Comparison of ENCODE assay signal across 8 mouse cellular contexts in genomic region chr13:21779767-21780731, GRCm38 (mm10). TPM values are rescaled to one million over a fixed set of nuclear protein-coding genes. Genes with fewer than 3 reads are reported as not detected.
DNase-seq lines count a peak whose midpoint lies in the region; ATAC-seq and TF ChIP-seq lines count a peak whose summit lies in the region.

TSS of gene Hist1h1b (minus strand) at chr13:21780625.

- H3K27me3 ChIP-seq in embryonic facial prominence, embryonic 12.5 days = no peaks in the 10 kb centered on the region
- no peaks in the 10 kb centered on the region for H3K27me3 ChIP-seq in heart, adult 2 months (ENCODE audit: control insufficient read depth, insufficient read depth, low read length)
- no peaks in the 10 kb centered on the region for H3K27me3 ChIP-seq in kidney, embryonic 16.5 days (ENCODE audit: insufficient read depth, low read length)
- H3K27me3 ChIP-seq in liver, embryonic 14.5 days (ENCODE audit: control insufficient read depth, insufficient read depth, low read length) = no peaks in the 10 kb centered on the region
- H3K27me3 ChIP-seq in stomach, embryonic 16.5 days (ENCODE audit: control insufficient read depth, insufficient read depth, low read length) = no peaks in the 10 kb centered on the region

- peak; percentile 23; the same call in 1 of the 2 replicates for ATAC-seq in embryonic facial prominence, embryonic 12.5 days (ENCODE audit: insufficient number of reproducible peaks, insufficient read depth, low FRiP score, low TSS enrichment)
- peak; percentile 67 for ATAC-seq in kidney, embryonic 16.5 days (ENCODE audit: low FRiP score, low TSS enrichment)
- ATAC-seq in liver, embryonic 14.5 days (ENCODE audit: insufficient read depth) = peak; percentile 47
- peak; percentile 41; the same call in 1 of the 2 replicates for ATAC-seq in stomach, embryonic 16.5 days (ENCODE audit: insufficient read depth, low FRiP score)

- H3K4me3 ChIP-seq in embryonic facial prominence, embryonic 12.5 days = peak within 1 kb of the TSS; percentile 66
- peak within 1 kb of the TSS; percentile 77 for H3K4me3 ChIP-seq in heart, adult 2 months
- H3K4me3 ChIP-seq in kidney, embryonic 16.5 days (ENCODE audit: low read length) = peak within 1 kb of the TSS; percentile 69
- H3K4me3 ChIP-seq in liver, embryonic 14.5 days (ENCODE audit: insufficient read depth in 1 of 2, low read depth in 2 of 2, low read length in 2 of 2) = peak within 1 kb of the TSS; percentile 72 to 93
- H3K4me3 ChIP-seq in stomach, embryonic 16.5 days (replicated peaks; ENCODE audit: low read length) = peak within 1 kb of the TSS; percentile 52

- no peak for TF ChIP-seq CTCF in heart, adult 2 months (IDR thresholded peaks at IDR 0.05)
- TF ChIP-seq CTCF in liver, embryonic 14.5 days (IDR thresholded peaks at IDR 0.05; ENCODE audit: low read depth) = no peak; the same call in 1 of the 2 replicates

- peak; percentile 59 to 62 for DNase-seq in B cell, adult 2 months
- peak; percentile 78 to 83 for DNase-seq in adrenal gland, postnatal 36 days
- peak; percentile 64 to 67 for DNase-seq in heart, adult 2 months
- peak; percentile 82 to 88 (median 87) for DNase-seq in liver, embryonic 14.5 days (ENCODE audit: low read depth in 3 of 3, low spot score in 3 of 3)
- peak; percentile 85 for DNase-seq in neural tube, embryonic 10.5 days (ENCODE audit: extremely low spot score, low spot score)

- intact Hi-C loops in heart, adult 2 months (cut with DNase I) = loop anchor here (2.0 to 10.0 kb wide), 4 partner anchors 29 to 1805 kb away; partner anchors contain the start of genes Hist1h2ag, Hist1h2bj, Hist1h4d and Hist1h4i

- peak within 1 kb of the TSS; percentile 92 for H3K9ac ChIP-seq in embryonic facial prominence, embryonic 12.5 days
- peak within 1 kb of the TSS; percentile 85 for H3K9ac ChIP-seq in heart, adult 2 months (ENCODE audit: low read depth, low read length)
- H3K9ac ChIP-seq in kidney, embryonic 16.5 days (replicated peaks; ENCODE audit: low read length) = peak within 1 kb of the TSS; percentile 94
- H3K9ac ChIP-seq in liver, embryonic 14.5 days (replicated peaks) = peak within 1 kb of the TSS; percentile 98
- peak within 1 kb of the TSS; percentile 85 for H3K9ac ChIP-seq in stomach, embryonic 16.5 days (ENCODE audit: low read length)

- H3K27ac ChIP-seq in embryonic facial prominence, embryonic 12.5 days = peak within 1 kb of the TSS; percentile 99
- peak within 1 kb of the TSS; percentile 58 for H3K27ac ChIP-seq in heart, adult 2 months
- peak within 1 kb of the TSS; percentile 98 for H3K27ac ChIP-seq in kidney, embryonic 16.5 days (ENCODE audit: low read length)
- H3K27ac ChIP-seq in liver, embryonic 14.5 days = peak within 1 kb of the TSS; percentile 97
- H3K27ac ChIP-seq in stomach, embryonic 16.5 days (ENCODE audit: low read length) = peak within 1 kb of the TSS; percentile 96

- H3K36me3 ChIP-seq in embryonic facial prominence, embryonic 12.5 days = no peaks in the 10 kb centered on the region
- H3K36me3 ChIP-seq in heart, adult 2 months (ENCODE audit: control insufficient read depth, insufficient read depth, low read length) = no peaks in the 10 kb centered on the region
- H3K36me3 ChIP-seq in kidney, embryonic 16.5 days (ENCODE audit: insufficient read depth, low read length) = no peaks in the 10 kb centered on the region
- no peaks in the 10 kb centered on the region for H3K36me3 ChIP-seq in liver, embryonic 14.5 days (replicated peaks; ENCODE audit: control insufficient read depth, insufficient read depth, low read depth)
- no peaks in the 10 kb centered on the region for H3K36me3 ChIP-seq in stomach, embryonic 16.5 days (ENCODE audit: control insufficient read depth, insufficient read depth, low read length)

- no peaks in the 10 kb centered on the region for H3K9me3 ChIP-seq in embryonic facial prominence, embryonic 12.5 days
- no peaks in the 10 kb centered on the region for H3K9me3 ChIP-seq in kidney, embryonic 16.5 days (ENCODE audit: low read length)
- H3K9me3 ChIP-seq in liver, embryonic 14.5 days (ENCODE audit: control insufficient read depth, low read length) = no peaks in the 10 kb centered on the region
- H3K9me3 ChIP-seq in stomach, embryonic 16.5 days (replicated peaks; ENCODE audit: control insufficient read depth, low read length) = no peaks in the 10 kb centered on the region

- no peak for TF ChIP-seq EP300 in heart, adult 2 months (IDR thresholded peaks at IDR 0.05; ENCODE audit: insufficient read depth, low read depth, low read length)
- TF ChIP-seq EP300 in liver, embryonic 14.5 days (IDR thresholded peaks at IDR 0.05; ENCODE audit: low read depth) = peak; percentile 81

- peak within 1 kb of the TSS; percentile 84 for H3K4me2 ChIP-seq in embryonic facial prominence, embryonic 12.5 days (replicated peaks)
- H3K4me2 ChIP-seq in kidney, embryonic 16.5 days (replicated peaks; ENCODE audit: low read depth, low read length) = peak within 1 kb of the TSS; percentile 73
- H3K4me2 ChIP-seq in liver, embryonic 14.5 days (ENCODE audit: low read depth) = peak within 1 kb of the TSS; percentile 90
- peak within 1 kb of the TSS; percentile 93 for H3K4me2 ChIP-seq in stomach, embryonic 16.5 days (ENCODE audit: low read depth, low read length)

- WGBS in embryonic facial prominence, embryonic 12.5 days = under 1% methylated on average over 44 of the region's 44 CpGs
- under 1% methylated on average over 44 of the region's 44 CpGs for WGBS in heart, adult 2 months
- under 1% methylated on average over 44 of the region's 44 CpGs for WGBS in kidney, embryonic 16.5 days
- 0% methylated on average over 44 of the region's 44 CpGs for WGBS in liver, embryonic 14.5 days (ENCODE audit: insufficient replicate concordance)
- WGBS in stomach, embryonic 16.5 days = under 1% methylated on average over 44 of the region's 44 CpGs

- H3K4me1 ChIP-seq in embryonic facial prominence, embryonic 12.5 days = peaks cover 10% of the 10 kb centered on the region; the same call in 1 of the 2 replicates
- peaks cover 2% of the 10 kb centered on the region; the same call in 1 of the 2 replicates for H3K4me1 ChIP-seq in heart, adult 2 months (ENCODE audit: control insufficient read depth, insufficient read depth, low read length)
- peaks cover 36% of the 10 kb centered on the region for H3K4me1 ChIP-seq in kidney, embryonic 16.5 days (ENCODE audit: insufficient read depth, low read length)
- H3K4me1 ChIP-seq in liver, embryonic 14.5 days (replicated peaks; ENCODE audit: control insufficient read depth in 2 of 2, insufficient read depth in 2 of 2, low read length in 1 of 2) = peaks cover 29 to 33% of the 10 kb centered on the region in 2 experiments
- peaks cover 32% of the 10 kb centered on the region for H3K4me1 ChIP-seq in stomach, embryonic 16.5 days (ENCODE audit: control insufficient read depth, insufficient read depth, low read length)

- 0 out of 2 replicates have a peak, but pooled peaks cover 1% of the 10 kb centered on the region for H3K79me2 ChIP-seq in heart, adult 2 months (replicated peaks; ENCODE audit: control insufficient read depth, insufficient read depth, low read length)

- peak; percentile 57; the same call in 1 of the 2 replicates for TF ChIP-seq POLR2A in heart, adult 2 months (IDR thresholded peaks at IDR 0.05; ENCODE audit: insufficient read depth, low read depth, low read length)

RNA-seq across cellular contexts. Expression of gene Hist1h1b, which starts in this region (rescaled TPM):
- 10 to 100 TPM; 26.2 to 28.0 TPM for total RNA-seq in adrenal gland, postnatal 36 days (2021)
- 35.1 and 35.4 TPM in 2 replicates for polyA plus RNA-seq in embryonic facial prominence, embryonic 12.5 days (2016; fragmentation: Nextera tagmentation; extraction: Ambion mirVana)
- 1 to 10 TPM; 2.3 to 2.5 TPM for total RNA-seq in heart, adult 2 months (2021)
- not detected in 2 replicates for polyA plus RNA-seq in heart, adult 2 months (2012; rRNA removed)
- polyA plus RNA-seq in kidney, embryonic 16.5 days (2015; fragmentation: Nextera tagmentation; extraction: Ambion mirVana) = 17.4 and 17.8 TPM in 2 replicates
- polyA plus RNA-seq in liver, embryonic 14.5 days (2012; rRNA removed) = 8.2 and 9.4 TPM in 2 replicates
- 19.7 and 20.6 TPM in 2 replicates for polyA plus RNA-seq in liver, embryonic 14.5 days (2014; fragmentation: Nextera tagmentation; extraction: Ambion mirVana)
- polyA plus RNA-seq in stomach, embryonic 16.5 days (2015; fragmentation: Nextera tagmentation; extraction: Ambion mirVana) = 9.6 and 10.6 TPM in 2 replicates

Comparison
In these comparisons a context has a peak if more than half of its experiments do, and no peak if none do; other contexts are left out.
1. Peak in every context shown above with its lines: DNase-seq, ATAC-seq, H3K4me3 ChIP-seq and H3K27ac ChIP-seq.
2. RNA of gene Hist1h1b (total RNA-seq): 26.2 to 28.0 TPM in adrenal gland, postnatal 36 days; 2.3 to 2.5 TPM in heart, adult 2 months; every median in the first group is over 4 times any median in the second.